Mouse (Mus musculus): ENCODE measurements around the gene Matn1. TPM values are rescaled to one million over a fixed set of nuclear protein-coding genes. Genes with fewer than 3 reads are reported as not detected.
A peak's percentile ranks its signal among the peaks of the same experiment; 100 is the strongest.

The Matn1 gene
- total RNA-seq, 2 experiments from 2014 or later = 1.4 to 1.5 TPM

DNA sequence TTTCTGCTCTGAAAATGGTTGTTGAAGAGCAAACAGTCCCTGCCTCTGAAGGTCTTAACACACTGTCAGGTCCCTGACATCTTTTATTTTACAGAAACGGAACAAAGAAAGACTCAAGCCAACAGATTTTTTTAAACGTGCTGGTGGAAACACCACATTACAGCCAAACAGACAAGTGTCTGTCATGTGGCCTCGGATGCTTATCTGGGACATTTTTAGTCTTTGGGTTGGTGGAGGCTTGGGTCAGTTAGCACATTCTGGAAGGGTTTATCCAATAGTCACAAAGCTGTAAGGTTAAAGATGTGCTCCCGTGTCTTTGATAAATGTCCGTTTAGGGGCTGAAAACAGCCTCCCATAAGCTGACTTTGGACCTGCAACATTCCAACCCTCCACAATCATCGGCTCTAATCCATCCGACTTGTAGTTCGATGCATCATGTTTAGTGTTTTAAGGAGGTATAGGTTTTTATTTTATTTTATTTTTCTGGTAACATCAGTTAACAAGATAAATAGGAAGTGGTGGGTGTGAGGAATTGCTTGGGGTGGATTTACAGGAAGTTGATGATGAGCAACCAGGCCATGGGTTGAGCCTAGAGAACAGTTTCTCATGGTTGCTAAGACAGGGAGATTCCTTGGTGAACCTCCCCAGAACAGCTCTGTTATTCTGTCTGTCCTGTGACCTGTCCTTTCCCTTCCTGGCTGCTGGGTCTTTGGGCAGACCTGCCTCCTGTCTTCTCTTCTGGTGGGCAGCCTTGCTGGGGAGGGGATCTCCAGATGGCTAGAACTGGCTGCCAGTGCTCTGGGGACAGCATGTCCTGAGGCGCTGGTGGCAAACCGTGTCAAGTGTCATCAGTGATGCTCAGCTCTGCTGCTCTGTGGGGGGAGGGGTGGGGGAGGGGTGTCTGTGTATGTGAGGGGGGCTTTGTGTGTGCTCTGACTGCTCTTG, 25.1 kb upstream of the Matn1 start:
- no peak for DNase-seq

DNA sequence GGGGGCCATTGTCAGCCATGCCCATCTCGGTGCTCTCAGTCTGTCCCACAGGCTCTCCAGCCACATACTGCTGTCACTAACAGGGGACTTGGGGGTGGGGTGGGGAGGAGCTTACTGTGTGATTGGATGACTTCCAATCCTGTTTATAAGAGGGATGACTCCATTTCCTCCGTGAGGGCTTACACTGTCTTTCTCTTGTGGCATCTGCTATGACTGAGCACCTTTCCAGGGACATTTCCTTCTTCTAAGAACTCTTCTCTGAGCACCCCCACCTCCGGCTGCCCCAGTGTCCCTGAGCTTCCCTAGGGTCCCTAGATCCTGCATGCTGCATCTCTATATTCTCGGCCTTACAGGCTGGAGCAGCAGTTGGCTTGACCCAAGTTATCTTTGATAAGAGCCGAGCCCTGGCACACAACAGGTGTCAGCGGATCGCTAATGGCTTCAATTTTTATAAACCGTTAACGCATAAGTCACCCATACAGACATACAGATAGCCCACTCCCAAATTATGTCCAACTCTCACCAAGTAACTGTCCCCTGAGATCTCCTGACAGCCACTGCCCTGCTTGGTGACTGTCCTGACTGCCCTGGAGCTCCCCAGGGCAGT, 24.3 kb upstream of the Matn1 start:
- no peak for DNase-seq

DNA sequence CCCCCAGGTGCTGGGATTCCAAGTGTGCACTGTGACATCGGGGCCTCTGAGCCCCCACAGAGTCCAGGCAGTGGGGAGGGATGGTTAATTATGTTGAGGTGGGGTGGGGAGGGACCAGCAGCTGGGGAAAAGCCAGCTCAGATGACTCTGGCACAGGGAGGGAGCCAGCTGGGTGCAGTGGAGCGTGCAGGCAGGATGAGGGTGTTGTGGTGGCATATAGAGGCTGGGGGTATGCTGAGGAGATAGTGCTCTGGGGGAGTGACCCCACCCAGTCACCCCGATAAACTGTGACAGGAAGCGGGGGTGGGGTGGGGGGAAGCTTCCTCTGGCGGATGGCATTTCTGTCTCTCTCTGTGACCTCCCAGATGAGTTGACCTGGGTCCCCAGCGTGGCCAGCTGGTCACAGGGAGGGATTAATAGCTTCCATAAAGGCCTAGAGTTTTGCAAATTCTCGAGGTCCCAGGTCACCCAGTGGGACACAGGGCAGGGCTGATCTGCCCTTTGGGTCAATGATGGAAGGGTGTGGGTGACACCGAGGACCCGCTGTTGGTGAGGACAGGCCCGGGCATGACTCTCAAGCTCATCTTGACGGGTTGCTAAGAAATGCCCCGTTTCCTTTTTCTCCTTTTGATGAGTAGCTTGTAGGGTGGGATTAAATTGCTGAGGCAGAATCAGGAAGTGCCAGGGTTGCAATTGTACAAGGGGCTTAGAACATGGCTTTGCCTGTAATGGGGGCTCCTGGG, 23.1 kb upstream of the Matn1 start:
- DNase-seq = no peak

DNA sequence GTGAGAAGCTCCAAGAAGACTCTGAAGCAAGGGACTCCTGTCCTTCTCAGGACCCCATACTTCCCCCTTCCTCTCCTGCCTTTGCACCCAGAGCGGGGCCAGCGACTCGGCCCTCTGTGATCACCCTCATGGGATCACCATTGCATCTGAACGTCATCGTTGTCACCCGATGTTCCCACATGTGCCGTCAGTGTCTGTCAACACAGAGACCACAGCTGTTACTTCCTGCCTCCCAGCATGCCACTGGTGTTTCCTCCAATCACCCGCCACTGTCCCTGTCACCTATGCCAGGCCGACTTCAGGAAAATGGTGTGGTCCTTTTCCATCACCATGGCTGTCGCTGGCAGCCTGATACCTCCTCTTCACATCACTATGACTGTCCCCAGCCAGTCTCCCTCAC, 22.2 kb upstream of the Matn1 start:
- no peak for DNase-seq

GRCm38 (mm10) chr4:130926274-130926673, 17.9 kb upstream of the Matn1 start:
- no peak for DNase-seq

- no peak for DNase-seq
Measured at GRCm38 (mm10) chr4:130927821-130928220, 16.4 kb upstream of the Matn1 start.

DNA sequence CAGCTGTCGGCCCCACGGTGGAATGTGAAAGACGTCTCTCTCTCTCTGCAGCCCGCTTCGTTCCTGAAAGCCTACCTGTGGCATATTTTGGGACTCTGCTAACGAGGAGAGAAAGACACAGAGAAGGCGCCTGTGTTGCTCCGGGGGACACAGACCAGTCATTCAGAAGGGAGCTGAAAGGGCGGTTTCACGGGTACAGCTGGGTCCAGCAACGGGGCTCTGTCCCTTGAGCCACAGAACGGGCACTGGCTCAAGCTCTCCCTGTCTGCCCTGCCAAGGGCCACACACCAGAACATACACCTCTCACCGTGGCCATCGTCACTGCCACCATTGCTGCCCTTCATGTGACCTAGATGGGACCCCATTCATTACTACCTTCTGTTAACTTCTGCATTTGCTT, 1.5 kb upstream of the Matn1 start:
- no peak for DNase-seq

- no peak for DNase-seq
Measured at GRCm38 (mm10) chr4:130944779-130945178, 594 bp downstream of the Matn1 start.

DNA sequence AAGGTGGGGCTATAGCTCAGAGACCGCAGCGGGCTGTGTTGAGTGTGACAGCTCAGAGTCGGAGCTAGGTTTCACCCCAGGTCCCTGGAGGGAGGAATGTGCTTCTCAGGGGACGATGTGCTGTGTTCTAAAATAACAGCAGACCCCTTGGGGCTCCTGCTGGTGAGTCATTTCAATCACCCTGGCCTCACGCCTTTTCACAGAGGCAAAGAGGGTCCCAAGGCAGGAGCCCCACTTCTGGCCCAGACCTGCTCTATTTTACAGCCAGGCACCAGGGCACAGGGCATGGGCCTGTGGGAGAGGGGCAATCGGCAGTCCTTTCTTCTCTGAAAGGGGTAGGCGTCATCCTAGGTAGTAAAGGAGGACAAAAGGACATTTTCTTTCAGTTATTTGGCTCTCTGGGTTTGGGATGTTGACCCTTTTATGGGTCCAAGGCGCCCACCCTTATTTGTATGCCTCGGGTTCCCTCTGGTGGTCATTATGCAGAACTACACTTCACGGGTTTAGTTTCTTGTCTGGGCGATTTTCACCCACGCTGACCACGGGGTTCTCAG, 3.0 kb downstream of the Matn1 start:
- DNase-seq = peak in 1 of 2 experiments; percentile 29

- DNase-seq = no peak
Measured at GRCm38 (mm10) chr4:130949821-130950384, 5.7 kb downstream of the Matn1 start.

- DNase-seq = no peak
Measured at GRCm38 (mm10) chr4:130952531-130952930, 8.3 kb downstream of the Matn1 start.

DNA sequence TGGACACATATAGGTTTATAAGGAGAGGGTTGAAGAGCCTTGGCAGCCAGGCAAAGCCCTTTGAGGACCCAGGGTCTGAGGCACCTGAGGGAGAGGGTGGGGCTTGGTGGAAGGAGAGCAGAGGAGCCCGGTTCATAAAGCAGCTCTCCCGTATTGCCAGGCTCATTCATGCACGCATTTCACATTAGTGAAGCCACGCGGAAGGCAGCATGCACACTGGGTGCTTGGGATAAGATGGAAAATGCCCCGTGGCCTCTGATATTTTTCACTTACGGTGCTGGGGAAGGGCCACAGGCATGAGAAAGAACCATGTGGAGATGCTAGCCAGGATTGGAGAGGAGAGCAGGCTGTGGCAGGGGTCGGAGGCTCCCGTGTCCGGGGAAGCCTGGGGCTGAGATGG, 13.0 kb downstream of the Matn1 start:
- no peak for DNase-seq

GRCm38 (mm10) chr4:130958812-130959211, 14.6 kb downstream of the Matn1 start:
- DNase-seq = no peak

- DNase-seq = no peak
Measured at GRCm38 (mm10) chr4:130959678-130960077, 15.5 kb downstream of the Matn1 start.

DNA sequence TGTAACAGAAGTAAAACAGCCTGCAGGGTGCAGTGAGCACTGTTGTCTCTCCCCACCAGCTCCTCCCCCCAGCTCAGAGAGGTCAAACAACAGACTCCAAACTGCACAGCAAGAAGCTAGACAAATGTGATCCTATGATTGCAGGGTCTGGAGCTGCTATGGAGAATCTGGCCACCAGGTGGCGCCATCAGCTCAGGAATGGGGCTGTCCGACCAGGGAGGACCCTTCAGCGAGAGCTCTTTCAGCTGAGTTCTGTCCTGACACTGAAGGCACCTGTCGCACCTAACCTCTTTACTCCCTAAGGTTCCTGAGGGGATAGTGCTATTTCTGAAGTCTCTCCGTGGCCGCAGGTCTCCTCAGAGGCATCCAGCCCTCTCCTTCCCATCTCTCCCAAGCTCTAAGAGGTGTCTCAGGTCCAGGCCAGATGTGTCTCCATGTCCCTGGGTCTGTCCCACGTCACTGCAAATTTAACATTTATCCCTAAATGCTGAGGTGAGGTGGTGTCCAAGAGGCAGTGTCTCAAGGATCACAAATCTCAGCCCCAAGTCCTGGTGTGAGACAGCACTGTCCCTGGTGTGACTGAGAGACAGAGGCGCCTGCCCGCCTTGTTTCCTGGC, 16.0 kb downstream of the Matn1 start:
- DNase-seq = peak; percentile 81 to 85

- no peak for DNase-seq
Measured at GRCm38 (mm10) chr4:130971278-130971677, 27.1 kb downstream of the Matn1 start.

DNA sequence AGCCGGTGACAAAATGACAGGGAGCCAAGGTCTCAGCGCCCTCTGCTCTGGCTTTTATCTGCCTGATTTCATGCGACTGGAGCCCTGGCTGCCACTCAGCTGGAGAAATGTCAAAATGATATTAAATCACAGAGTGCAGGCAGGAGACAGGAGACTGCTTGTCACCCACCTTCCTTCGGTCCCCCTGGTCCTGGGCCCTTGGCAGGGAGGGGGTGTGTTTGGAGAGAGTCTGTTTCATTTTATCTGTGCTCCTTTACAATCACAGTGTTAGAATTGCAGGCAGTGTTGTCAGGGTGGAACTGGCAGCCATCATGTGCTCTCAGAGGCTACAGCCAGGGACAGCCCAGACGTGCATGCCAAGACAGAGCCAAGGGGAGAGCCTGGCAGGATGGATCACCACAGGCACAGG, 28.2 kb downstream of the Matn1 start:
- DNase-seq = no peak

DNA sequence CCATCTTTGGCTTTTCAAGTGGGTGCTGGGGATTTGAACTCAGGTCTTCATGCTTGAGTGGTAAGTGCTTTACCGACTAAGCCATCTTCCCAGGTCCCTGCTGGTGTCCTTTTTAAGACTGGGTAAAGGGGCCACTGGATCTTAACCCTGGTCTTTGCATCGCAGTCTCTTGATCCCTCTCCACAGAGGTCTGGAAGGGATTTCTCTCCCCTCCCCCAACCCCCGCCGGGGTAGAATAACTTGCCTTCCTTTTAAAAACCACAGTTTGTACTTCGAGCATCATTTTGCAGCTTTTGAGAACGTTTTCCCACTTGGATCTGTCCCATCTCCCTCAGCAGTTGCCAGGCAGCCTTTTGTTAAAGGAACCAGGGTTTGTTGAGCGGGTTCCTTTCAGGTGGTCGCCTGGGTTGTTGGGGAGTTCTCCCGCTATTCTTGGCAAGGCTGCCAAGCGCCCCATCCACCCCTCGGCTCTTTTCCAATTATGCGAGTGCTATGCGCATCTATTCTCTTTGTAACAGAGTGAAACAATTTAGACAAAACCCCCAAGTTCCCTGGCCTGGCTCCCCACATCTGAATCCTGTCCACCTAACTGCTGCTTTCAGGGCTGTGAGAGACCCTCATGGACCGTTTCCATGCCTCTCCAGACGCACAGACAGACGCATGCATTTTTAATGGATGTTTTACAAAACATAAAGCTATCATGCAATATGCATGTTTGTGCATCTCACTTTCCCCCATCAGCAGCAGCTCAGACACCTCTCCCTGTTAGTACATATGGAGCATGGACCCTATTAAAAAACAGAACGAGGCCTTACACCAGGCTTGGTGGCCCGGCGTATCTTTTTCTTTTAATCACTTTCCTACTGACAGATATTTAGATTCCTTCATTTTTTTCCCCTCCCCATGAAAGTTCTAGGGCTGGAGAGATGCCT, 29.4 kb downstream of the Matn1 start:
- peak; percentile 64 to 68 for DNase-seq

DNA sequence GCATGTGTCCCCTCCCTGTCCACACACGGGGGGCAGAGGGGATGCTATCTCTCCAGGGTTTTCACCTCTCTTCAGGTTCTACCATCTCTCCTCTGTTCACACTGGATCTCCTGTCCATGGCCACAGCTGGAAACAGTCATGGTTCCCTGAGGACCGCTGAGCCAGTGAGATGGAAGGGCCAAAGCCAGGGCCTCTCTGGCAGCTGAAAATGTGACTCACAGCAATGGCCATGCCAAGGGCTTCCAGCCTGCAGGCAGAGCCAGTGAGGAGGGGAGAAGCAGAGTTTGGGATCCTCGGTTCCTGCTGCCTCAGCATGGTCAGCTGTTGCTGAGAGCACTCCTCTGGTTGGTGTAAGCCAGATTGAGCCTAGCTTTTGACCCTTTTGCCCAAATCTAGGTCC, 34.8 kb downstream of the Matn1 start:
- DNase-seq = no peak

DNA sequence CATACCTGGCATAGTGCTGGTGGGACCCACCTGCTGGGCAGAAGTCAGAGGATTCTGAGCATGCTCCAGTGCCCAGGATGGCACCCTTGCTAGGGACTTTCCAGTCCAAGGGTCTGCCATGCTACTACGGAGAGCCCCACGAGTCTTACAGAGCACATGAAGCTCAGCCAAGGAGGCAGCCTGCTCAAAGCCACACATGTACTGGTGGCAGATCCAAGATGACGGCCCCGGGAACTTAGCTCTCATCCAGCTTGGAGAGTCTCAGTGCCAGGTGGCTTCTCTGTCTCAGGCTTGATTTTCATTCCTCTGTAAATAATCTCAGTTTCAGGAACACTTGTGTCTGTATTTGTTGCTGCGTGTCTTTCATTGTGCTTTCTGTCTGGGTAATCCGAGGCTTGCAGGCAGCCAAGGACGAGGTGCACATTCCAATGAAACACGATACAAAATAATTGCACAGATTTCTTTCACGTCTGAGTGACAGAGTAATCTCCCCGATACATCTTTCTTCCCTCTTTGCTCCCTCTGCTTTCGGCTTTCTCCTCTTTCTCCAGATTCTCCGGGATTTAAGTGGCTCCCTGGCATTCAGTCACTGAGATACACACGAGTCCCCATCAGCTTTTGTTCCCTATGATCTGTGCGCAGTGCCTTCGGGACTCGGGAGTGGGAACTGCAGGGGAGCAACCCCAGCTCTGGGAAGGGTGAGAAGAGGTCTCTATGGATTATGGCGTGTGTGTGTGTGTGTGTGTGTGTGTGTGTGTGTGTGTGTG, 40.4 kb downstream of the Matn1 start:
- peak in 1 of 2 experiments; percentile 3 for DNase-seq

Measured in layer of hippocampus, postnatal 36 days (tissue).